Mouse (Mus musculus): Measurements from ENCODE around the gene Pcsk2. TPM values are rescaled to one million over a fixed set of nuclear protein-coding genes. Genes with fewer than 3 reads are reported as not detected.

Pcsk2 gene
- total and polyA plus RNA-seq, 3 experiments = not detected

DNA sequence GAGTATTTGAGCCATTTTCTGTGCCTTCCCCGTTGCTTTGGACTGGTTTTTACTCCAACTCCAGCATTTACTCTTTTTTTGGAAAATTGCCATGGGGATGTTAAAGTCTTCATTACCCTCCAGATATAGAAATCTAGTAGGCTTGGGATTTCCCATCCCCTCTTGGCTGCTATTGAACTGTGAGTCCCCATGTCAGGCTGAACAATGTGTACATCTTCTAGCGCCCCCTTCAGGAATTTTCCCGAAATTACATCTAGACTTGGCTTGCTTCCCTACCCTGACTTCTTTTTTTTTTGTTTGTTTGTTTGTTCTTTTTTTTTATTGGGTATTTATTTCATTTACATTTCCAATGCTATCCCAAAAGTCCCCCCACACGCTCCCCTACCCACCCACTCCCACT, 163.3 kb downstream of the Pcsk2 start:
- Histone ChIP-seq H3K27me3 (ENCODE audit: control insufficient read depth, insufficient read depth, low read length) (no peaks in the 10 kb centered on the region), H3K9ac (ENCODE audit: low read depth, low read length) (no peak overlapping the region), H3K27ac (no peak overlapping the region), H3K36me3 (ENCODE audit: control insufficient read depth, insufficient read depth, low read length) (no peaks in the 10 kb centered on the region), H3K4me3 (no peak overlapping the region), H3K79me2 (replicated peaks; ENCODE audit: control insufficient read depth, insufficient read depth, low read length) (no peaks in the 10 kb centered on the region), H3K4me1 (ENCODE audit: control insufficient read depth, insufficient read depth, low read length) (no peaks in the 10 kb centered on the region)
- DNase-seq = no peak
- intact Hi-C loops (cut with DNase I) = no loop called here
- WGBS = 20% methylated on average over 4 of the region's 4 CpGs
- no peak for TF ChIP-seq EP300 (IDR thresholded peaks at IDR 0.05; ENCODE audit: insufficient read depth, low read depth, low read length)

GRCm38 (mm10) chr2:143709979-143710378, 164.0 kb downstream of the Pcsk2 start:
- Histone ChIP-seq H3K4me1 (ENCODE audit: control insufficient read depth, insufficient read depth, low read length) (no peaks in the 10 kb centered on the region), H3K36me3 (ENCODE audit: control insufficient read depth, insufficient read depth, low read length) (no peaks in the 10 kb centered on the region), H3K27me3 (ENCODE audit: control insufficient read depth, insufficient read depth, low read length) (no peaks in the 10 kb centered on the region), H3K79me2 (replicated peaks; ENCODE audit: control insufficient read depth, insufficient read depth, low read length) (no peaks in the 10 kb centered on the region), H3K27ac (no peak overlapping the region), H3K9ac (ENCODE audit: low read depth, low read length) (no peak overlapping the region), H3K4me3 (no peak overlapping the region)
- DNase-seq = no peak
- TF ChIP-seq EP300 (IDR thresholded peaks at IDR 0.05; ENCODE audit: insufficient read depth, low read depth, low read length) (no peak), POLR2A (IDR thresholded peaks at IDR 0.05; ENCODE audit: insufficient read depth, low read depth, low read length) (no peak), CTCF (IDR thresholded peaks at IDR 0.05) (no peak)
- intact Hi-C loops (cut with DNase I) = no loop called here
- 68% methylated on average over 2 of the region's 2 CpGs for WGBS

- H3K36me3 ChIP-seq (ENCODE audit: control insufficient read depth, insufficient read depth, low read length) = no peaks in the 10 kb centered on the region
- H3K9ac ChIP-seq (ENCODE audit: low read depth, low read length) = no peak overlapping the region
- H3K27ac ChIP-seq = no peak overlapping the region
- no peaks in the 10 kb centered on the region for H3K4me1 ChIP-seq (ENCODE audit: control insufficient read depth, insufficient read depth, low read length)
- WGBS = 57% methylated on average over 4 of the region's 4 CpGs
- H3K4me3 ChIP-seq = no peak overlapping the region
- DNase-seq = no peak
- no peaks in the 10 kb centered on the region for H3K79me2 ChIP-seq (replicated peaks; ENCODE audit: control insufficient read depth, insufficient read depth, low read length)
- TF ChIP-seq POLR2A (IDR thresholded peaks at IDR 0.05; ENCODE audit: insufficient read depth, low read depth, low read length) (no peak), EP300 (IDR thresholded peaks at IDR 0.05; ENCODE audit: insufficient read depth, low read depth, low read length) (no peak)
- H3K27me3 ChIP-seq (ENCODE audit: control insufficient read depth, insufficient read depth, low read length) = no peaks in the 10 kb centered on the region
- intact Hi-C loops (cut with DNase I) = no loop called here
These were observed 165.9 kb downstream of the Pcsk2 start for GRCm38 (mm10) chr2:143711886-143712285.

- no peak for TF ChIP-seq CTCF (IDR thresholded peaks at IDR 0.05)
- Histone ChIP-seq H3K27ac (no peak overlapping the region), H3K79me2 (replicated peaks; ENCODE audit: control insufficient read depth, insufficient read depth, low read length) (no peaks in the 10 kb centered on the region), H3K4me1 (ENCODE audit: control insufficient read depth, insufficient read depth, low read length) (no peaks in the 10 kb centered on the region), H3K4me3 (no peak overlapping the region), H3K9ac (ENCODE audit: low read depth, low read length) (no peak overlapping the region), H3K36me3 (ENCODE audit: control insufficient read depth, insufficient read depth, low read length) (no peaks in the 10 kb centered on the region), H3K27me3 (ENCODE audit: control insufficient read depth, insufficient read depth, low read length) (0 out of 2 replicates have a peak, but pooled peaks cover 1% of the 10 kb centered on the region)
- intact Hi-C loops (cut with DNase I) = no loop called here
- no peak for DNase-seq
- WGBS = 66% methylated on average over 3 of the region's 3 CpGs
These were observed 166.9 kb downstream of the Pcsk2 start for GRCm38 (mm10) chr2:143712901-143713300.

GRCm38 (mm10) chr2:143713902-143714301, 167.9 kb downstream of the Pcsk2 start:
- TF ChIP-seq CTCF (IDR thresholded peaks at IDR 0.05) (no peak), POLR2A (IDR thresholded peaks at IDR 0.05; ENCODE audit: insufficient read depth, low read depth, low read length) (no peak)
- WGBS = 82% methylated on average over 4 of the region's 4 CpGs

DNA sequence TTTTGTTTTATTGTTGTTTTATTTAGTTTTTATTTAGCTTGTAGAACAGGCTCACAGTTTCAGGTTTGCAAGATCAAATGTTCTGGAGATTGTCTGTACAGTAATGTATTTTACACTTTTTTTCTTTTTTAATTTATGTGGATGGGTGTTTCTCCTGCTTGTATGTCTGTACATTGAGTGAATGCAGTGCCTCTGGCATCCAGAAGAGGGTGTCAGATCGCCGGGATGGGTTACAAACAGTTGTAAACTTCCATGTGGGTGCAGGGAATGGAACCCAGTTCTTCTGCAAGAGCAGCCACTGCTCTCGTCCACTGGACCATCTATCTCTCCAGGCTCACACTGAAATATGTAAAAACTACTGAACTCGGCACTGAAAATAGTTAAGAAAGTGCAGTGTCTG, 169.2 kb downstream of the Pcsk2 start:
- Histone ChIP-seq H3K36me3 (ENCODE audit: control insufficient read depth, insufficient read depth, low read length) (no peaks in the 10 kb centered on the region), H3K9ac (ENCODE audit: low read depth, low read length) (no peak overlapping the region), H3K4me1 (ENCODE audit: control insufficient read depth, insufficient read depth, low read length) (no peaks in the 10 kb centered on the region), H3K27ac (no peak overlapping the region), H3K27me3 (ENCODE audit: control insufficient read depth, insufficient read depth, low read length) (0 out of 2 replicates have a peak, but pooled peaks cover 1% of the 10 kb centered on the region), H3K79me2 (replicated peaks; ENCODE audit: control insufficient read depth, insufficient read depth, low read length) (no peaks in the 10 kb centered on the region), H3K4me3 (no peak overlapping the region)
- no peak for DNase-seq
- intact Hi-C loops (cut with DNase I) = no loop called here
- WGBS = 56% methylated on average over 4 of the region's 4 CpGs
- TF ChIP-seq EP300 (IDR thresholded peaks at IDR 0.05; ENCODE audit: insufficient read depth, low read depth, low read length) (no peak), CTCF (IDR thresholded peaks at IDR 0.05) (no peak), POLR2A (IDR thresholded peaks at IDR 0.05; ENCODE audit: insufficient read depth, low read depth, low read length) (no peak)

More at GRCm38 (mm10) chr2:143713902-143714301, 167.9 kb downstream of the Pcsk2 start:
- intact Hi-C loops (cut with DNase I) = no loop called here
- Histone ChIP-seq H3K4me1 (ENCODE audit: control insufficient read depth, insufficient read depth, low read length) (no peaks in the 10 kb centered on the region), H3K27me3 (ENCODE audit: control insufficient read depth, insufficient read depth, low read length) (0 out of 2 replicates have a peak, but pooled peaks cover 1% of the 10 kb centered on the region), H3K79me2 (replicated peaks; ENCODE audit: control insufficient read depth, insufficient read depth, low read length) (no peaks in the 10 kb centered on the region), H3K9ac (ENCODE audit: low read depth, low read length) (no peak overlapping the region), H3K27ac (no peak overlapping the region), H3K36me3 (ENCODE audit: control insufficient read depth, insufficient read depth, low read length) (no peaks in the 10 kb centered on the region), H3K4me3 (no peak overlapping the region)
- no peak for DNase-seq
